Mouse (Mus musculus) E14TG2a.4 (cell line): ENCODE data around the gene Psmb9.

Experiments used
- CTCF ChIP-seq: conservative IDR thresholded peaks from 2 replicates; pipeline ENCODE4 v1.5.1; 2014; ENCODE audit warnings: low read length
- NANOG ChIP-seq: IDR thresholded peaks from 2 replicates; pipeline ENCODE4 v1.6.1; 2014; ENCODE audit warnings: borderline replicate concordance, low read length, mixed read lengths
- POU5F1 ChIP-seq: IDR thresholded peaks from 2 replicates; pipeline ENCODE4 v1.6.1; 2014; ENCODE audit warnings: low read length, borderline replicate concordance

GRCm38 (mm10) chr17:34205746-34206176, 18.2 kb upstream of the Psmb9 start:
- TF ChIP-seq CTCF = peak; percentile 52
- no peak for TF ChIP-seq NANOG
- TF ChIP-seq POU5F1 = no peak
